Mouse (Mus musculus) left cerebral cortex, postnatal 4 days (tissue): ENCODE data around the gene Mid1. TPM values are rescaled to one million over a fixed set of nuclear protein-coding genes. Genes with fewer than 3 reads are reported as not detected.

Source experiments
- DNase-seq: peaks from one replicate; pipeline ENCODE4 v3.0.0-alpha.2; 2022
- intact Hi-C: fragments of 180-260 bp; cut with DNase I; formaldehyde crosslinking; loops from one replicate; pipeline ENCODE4 v1.15.1; 2025
- total RNA-seq, 2 experiments: library from RNA; stranded (reverse); gene quantifications; 2 replicates each; pipeline ENCODE4 v1.2.3; 2021

Mid1 gene
- 10 to 100 TPM; 29.1 to 47.2 TPM for total RNA-seq

GRCm38 (mm10) chrX:169685131-169685530, at the start of gene Mid1:
TSS of gene Mid1 (plus strand) at chrX:169685199.
- peak; percentile 15 for DNase-seq
- intact Hi-C loops, result no loop called here

- no peak for DNase-seq
- intact Hi-C loops, result no loop called here
These were observed 11.9 kb upstream of the Mid1 start for GRCm38 (mm10) chrX:169673056-169673455.

GRCm38 (mm10) chrX:169676313-169676712, 8.7 kb upstream of the Mid1 start:
- intact Hi-C loops, result no loop called here
- DNase-seq, result no peak

- intact Hi-C loops, result no loop called here
- no peak for DNase-seq
These were observed 732 bp downstream of the Mid1 start for GRCm38 (mm10) chrX:169685731-169686130.

GRCm38 (mm10) chrX:169691217-169691616, 6.2 kb downstream of the Mid1 start:
- intact Hi-C loops, result no loop called here
- DNase-seq, result no peak

- intact Hi-C loops, result no loop called here
- no peak for DNase-seq
These were observed 6.7 kb downstream of the Mid1 start for GRCm38 (mm10) chrX:169691675-169692074.

GRCm38 (mm10) chrX:169692225-169692909, 7.4 kb downstream of the Mid1 start:
- no peak for DNase-seq

GRCm38 (mm10) chrX:169704016-169704602, 19.1 kb downstream of the Mid1 start:
- DNase-seq, result peak; percentile 22
- intact Hi-C loops, result no loop called here

More at GRCm38 (mm10) chrX:169692225-169692909, 7.4 kb downstream of the Mid1 start:
- intact Hi-C loops, result no loop called here

- DNase-seq, result no peak
- intact Hi-C loops, result no loop called here
These were observed 38.5 kb downstream of the Mid1 start for GRCm38 (mm10) chrX:169723511-169723910.

GRCm38 (mm10) chrX:169735387-169735969, 50.5 kb downstream of the Mid1 start:
- intact Hi-C loops, result no loop called here
- DNase-seq, result no peak

- intact Hi-C loops, result no loop called here
- DNase-seq, result no peak
These were observed 73.0 kb downstream of the Mid1 start for GRCm38 (mm10) chrX:169758001-169758400.

GRCm38 (mm10) chrX:169779535-169779934, 94.5 kb downstream of the Mid1 start, which contains the start of gene 4933400A11Rik:
TSS of gene 4933400A11Rik (minus strand) at chrX:169779635.
- intact Hi-C loops, result no loop called here

GRCm38 (mm10) chrX:169789702-169790101, 104.7 kb downstream of the Mid1 start:
- no peak for DNase-seq
- intact Hi-C loops, result loop anchor here (10.0 kb wide), 1 partner anchor 455 kb away; no protein-coding TSS in a partner anchor

More at GRCm38 (mm10) chrX:169779535-169779934, 94.5 kb downstream of the Mid1 start, which contains the start of gene 4933400A11Rik:
- DNase-seq, result no peak

GRCm38 (mm10) chrX:169792879-169793278, 107.9 kb downstream of the Mid1 start:
- DNase-seq, result no peak
- intact Hi-C loops, result loop anchor here (10.0 kb wide), 1 partner anchor 458 kb away; no protein-coding TSS in a partner anchor

- intact Hi-C loops, result loop anchor here (10.0 kb wide), 1 partner anchor 460 kb away; no protein-coding TSS in a partner anchor
- DNase-seq, result no peak
These were observed 109.4 kb downstream of the Mid1 start for GRCm38 (mm10) chrX:169794421-169794820.

GRCm38 (mm10) chrX:169794831-169795311, 109.9 kb downstream of the Mid1 start:
- intact Hi-C loops, result loop anchor here (10.0 kb wide), 1 partner anchor 460 kb away; no protein-coding TSS in a partner anchor
- DNase-seq, result no peak

GRCm38 (mm10) chrX:169797148-169797547, 112.1 kb downstream of the Mid1 start:
- no peak for DNase-seq
- intact Hi-C loops, result loop anchor here (10.0 kb wide), 1 partner anchor 462 kb away; no protein-coding TSS in a partner anchor

- intact Hi-C loops, result loop anchor here (10.0 kb wide), 1 partner anchor 464 kb away; no protein-coding TSS in a partner anchor
- DNase-seq, result peak; percentile 21
These were observed 114.1 kb downstream of the Mid1 start for GRCm38 (mm10) chrX:169798987-169799680.

GRCm38 (mm10) chrX:169800238-169800637, 115.2 kb downstream of the Mid1 start:
- intact Hi-C loops, result no loop called here
- DNase-seq, result no peak

GRCm38 (mm10) chrX:169805791-169806190, 120.8 kb downstream of the Mid1 start:
- intact Hi-C loops, result no loop called here
- DNase-seq, result no peak

GRCm38 (mm10) chrX:169807744-169808143, 122.7 kb downstream of the Mid1 start:
- intact Hi-C loops, result no loop called here
- no peak for DNase-seq
